Mouse (Mus musculus): ENCODE measurements around the gene Sorl1.

Sorl1 gene

GRCm38 (mm10) chr9:41961274-41961673 is 162.8 kb downstream of the Sorl1 start:
- no peak for DNase-seq (ENCODE audit: low read depth, low spot score)

DNA sequence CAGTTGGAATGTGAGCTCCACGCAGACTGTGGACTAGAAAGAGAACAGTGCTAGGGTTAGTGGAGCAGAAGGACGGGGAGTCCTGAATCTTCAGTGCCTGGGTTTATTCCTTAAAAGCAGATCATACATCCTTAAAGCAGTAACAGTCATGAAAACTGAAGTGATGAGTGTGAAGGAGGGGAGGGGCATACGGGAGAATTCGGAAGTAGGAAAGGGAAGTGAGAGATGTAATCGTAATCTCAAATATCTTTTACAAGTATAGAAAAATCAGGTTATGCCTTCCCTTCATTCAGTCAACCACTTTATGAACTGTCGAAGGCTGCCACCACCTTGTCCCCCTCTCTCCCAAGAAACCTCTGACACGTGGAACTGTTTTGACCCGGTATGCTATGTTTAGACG is 165.8 kb downstream of the Sorl1 start:
- DNase-seq (ENCODE audit: low read depth, low spot score), result no peak

DNA sequence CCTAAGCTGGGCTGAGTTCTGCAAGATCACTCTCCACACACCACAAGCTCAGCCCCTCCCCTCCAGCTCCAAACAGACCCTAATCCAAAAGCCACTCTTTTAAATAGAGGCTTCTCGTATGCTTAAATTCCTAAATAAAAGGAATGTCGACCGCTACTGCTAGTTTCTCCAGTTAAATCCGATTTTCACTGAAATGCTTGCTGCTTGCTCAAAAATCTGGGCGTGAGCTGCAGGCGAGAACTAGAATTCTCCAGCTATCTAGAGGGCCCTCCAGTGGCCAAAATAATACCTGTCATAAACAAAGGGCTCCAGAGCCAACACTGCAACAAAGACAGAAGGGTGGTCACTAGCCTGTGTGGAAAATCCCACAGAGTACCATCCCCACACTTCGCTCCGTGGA is 170.6 kb downstream of the Sorl1 start:
- peak; percentile 78 for DNase-seq (ENCODE audit: low read depth, low spot score)

DNA sequence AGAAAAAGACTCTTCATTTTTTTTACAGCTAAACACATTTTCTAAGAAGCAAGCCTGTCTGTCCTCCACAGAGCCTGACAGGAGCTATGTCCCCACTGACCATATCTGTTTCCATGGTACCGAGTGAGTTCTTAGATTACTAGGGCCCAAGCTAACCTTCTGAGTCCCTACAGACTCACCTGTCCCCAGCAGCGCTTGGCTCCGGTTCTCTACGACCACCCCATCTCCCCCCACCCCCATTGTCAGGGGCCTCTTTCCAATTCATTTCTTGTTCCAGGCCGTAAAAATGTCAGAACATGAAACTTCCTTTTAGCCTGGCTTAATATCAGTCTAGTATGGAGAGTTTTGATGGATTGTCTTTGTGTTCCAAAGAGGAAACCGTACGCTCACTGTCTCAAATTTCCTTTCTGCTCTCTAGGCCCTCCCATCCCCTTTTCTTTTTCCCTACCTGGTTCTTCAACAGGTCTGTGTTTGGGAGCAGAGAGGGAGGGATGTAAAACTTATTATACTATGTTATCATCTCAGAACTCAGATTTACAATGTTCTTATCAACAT is 171.4 kb downstream of the Sorl1 start:
- DNase-seq (ENCODE audit: low read depth, low spot score), result no peak

DNA sequence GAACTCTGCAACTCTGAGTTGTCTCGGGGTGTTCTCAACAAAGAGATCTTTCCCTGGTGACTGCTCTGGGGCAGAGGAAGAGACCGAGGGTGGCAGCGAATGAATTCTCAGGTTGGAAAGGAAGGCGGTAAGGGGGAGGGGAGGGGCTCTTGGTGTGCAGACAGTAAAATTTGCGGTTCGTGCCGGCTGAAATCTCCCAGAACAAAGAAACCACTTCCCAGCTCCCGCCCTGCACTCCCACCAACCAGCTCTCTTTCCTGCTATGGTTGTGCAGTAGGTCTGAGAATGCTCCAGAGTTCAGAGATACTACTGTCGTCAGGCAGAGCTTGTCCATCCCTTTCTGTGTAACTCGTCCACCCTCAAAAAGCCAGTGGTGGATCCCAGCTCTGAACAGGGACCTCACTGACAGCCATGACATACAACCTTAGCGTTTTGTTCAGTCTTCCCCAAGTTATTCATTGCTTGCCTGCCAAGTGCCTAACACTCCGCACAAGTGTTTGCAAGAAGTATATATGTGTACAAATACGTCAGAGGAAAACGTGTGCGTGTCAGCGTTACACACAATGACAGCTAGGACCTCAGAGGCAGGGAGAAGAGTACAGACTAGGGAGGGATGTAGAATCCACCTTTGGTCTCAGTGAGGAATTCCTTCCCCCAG is 172.5 kb downstream of the Sorl1 start:
- peak; percentile 89 for DNase-seq (ENCODE audit: low read depth, low spot score)

GRCm38 (mm10) chr9:41950991-41951451 is 173.1 kb downstream of the Sorl1 start:
- DNase-seq (ENCODE audit: low read depth, low spot score), result peak; percentile 90

GRCm38 (mm10) chr9:41950109-41950990 is 173.7 kb downstream of the Sorl1 start:
- DNase-seq (ENCODE audit: low read depth, low spot score), result peak; percentile 78

DNA sequence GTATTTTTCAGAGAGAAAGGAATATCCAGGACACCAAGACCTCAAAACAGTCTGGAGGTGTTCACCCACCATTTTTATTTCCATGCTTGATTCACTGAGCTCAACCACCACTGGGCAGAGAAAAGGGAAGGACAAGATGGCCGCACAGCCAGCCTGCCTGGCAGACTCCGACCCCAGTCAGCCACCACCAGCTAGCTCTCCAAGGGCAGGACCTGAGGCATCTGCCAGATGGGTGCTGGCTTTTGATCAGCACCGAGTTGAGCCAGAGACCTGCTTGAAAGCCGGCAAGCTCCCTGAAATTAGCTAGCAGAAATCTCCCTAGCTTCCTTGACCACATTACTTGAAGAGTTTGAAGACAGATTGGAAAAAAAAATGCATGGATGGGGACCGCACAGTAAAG is 174.6 kb downstream of the Sorl1 start:
- no peak for DNase-seq (ENCODE audit: low read depth, low spot score)

- DNase-seq (ENCODE audit: low read depth, low spot score), result no peak
Observed at GRCm38 (mm10) chr9:41944964-41945363, 179.1 kb downstream of the Sorl1 start.

DNA sequence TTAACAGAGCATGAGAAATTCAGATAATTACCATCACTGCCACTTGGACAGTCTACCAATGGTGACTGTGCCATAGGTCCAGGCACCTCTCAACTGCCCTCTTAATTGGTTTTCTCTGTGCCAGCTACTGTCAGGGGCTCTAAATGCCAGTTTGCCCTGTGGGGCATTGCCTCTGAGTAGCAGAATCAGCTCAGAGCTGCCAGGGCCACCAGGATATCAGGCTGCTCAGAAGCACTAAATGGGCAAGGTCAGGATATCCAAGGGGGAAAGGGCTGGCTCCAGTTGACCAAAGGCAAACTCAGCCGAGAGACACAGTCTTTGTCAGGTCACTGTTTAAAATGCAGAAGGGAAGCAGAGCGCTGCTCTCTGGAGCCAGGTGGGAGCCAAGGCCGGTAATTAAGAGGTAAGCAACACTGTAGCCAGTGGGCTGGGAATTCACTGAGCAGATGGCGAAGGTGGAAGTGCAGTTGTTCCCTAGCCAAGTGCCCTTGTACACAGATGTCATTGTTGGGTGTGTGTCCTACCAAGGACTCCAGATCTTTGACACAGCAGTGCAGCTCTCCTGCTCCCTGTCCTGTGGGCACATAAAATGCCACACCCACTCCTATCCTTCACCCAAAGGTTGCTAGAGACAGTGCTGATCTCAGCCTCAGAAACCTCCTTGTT is 181.0 kb downstream of the Sorl1 start:
- no peak for DNase-seq (ENCODE audit: low read depth, low spot score)

GRCm38 (mm10) chr9:41940311-41940853 is 183.7 kb downstream of the Sorl1 start:
- DNase-seq (ENCODE audit: low read depth, low spot score), result no peak

GRCm38 (mm10) chr9:41938449-41938848 is 185.6 kb downstream of the Sorl1 start:
- no peak for DNase-seq (ENCODE audit: low read depth, low spot score)

- no peak for DNase-seq (ENCODE audit: low read depth, low spot score)
Observed at GRCm38 (mm10) chr9:41937967-41938348, 186.1 kb downstream of the Sorl1 start.

- no peak for DNase-seq (ENCODE audit: low read depth, low spot score)
Observed at GRCm38 (mm10) chr9:41937341-41937966, 186.6 kb downstream of the Sorl1 start.

- DNase-seq (ENCODE audit: low read depth, low spot score), result no peak
Observed at GRCm38 (mm10) chr9:41936598-41936997, 187.5 kb downstream of the Sorl1 start.

- no peak for DNase-seq (ENCODE audit: low read depth, low spot score)
Observed at GRCm38 (mm10) chr9:41935979-41936378, 188.1 kb downstream of the Sorl1 start.

- peak; percentile 95 for DNase-seq (ENCODE audit: low read depth, low spot score)
Observed at GRCm38 (mm10) chr9:41935373-41935971, 188.6 kb downstream of the Sorl1 start.

- DNase-seq (ENCODE audit: low read depth, low spot score), result no peak
Observed at GRCm38 (mm10) chr9:41934848-41935372, 189.2 kb downstream of the Sorl1 start.

DNA sequence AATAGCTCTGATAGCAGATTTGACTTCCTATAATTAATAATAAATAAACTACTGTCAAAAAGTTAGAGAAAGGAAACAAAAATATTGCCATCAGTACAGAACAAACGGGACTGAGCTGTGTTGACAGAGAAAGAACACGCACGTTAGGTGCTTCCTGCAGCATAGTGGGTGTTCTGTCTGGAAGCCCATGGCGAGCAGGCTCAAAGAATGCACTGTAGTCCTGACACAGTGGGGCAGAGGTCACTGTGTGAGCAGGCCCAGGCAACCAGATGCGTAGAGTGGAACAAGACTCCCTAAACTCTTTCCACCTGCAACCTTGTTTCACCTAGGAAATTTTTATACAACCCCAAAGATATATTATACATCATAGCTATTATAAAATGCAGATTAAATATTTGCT is 194.1 kb downstream of the Sorl1 start:
- no peak for DNase-seq (ENCODE audit: low read depth, low spot score)

- DNase-seq (ENCODE audit: low read depth, low spot score), result no peak
Observed at GRCm38 (mm10) chr9:41925721-41926120, 198.4 kb downstream of the Sorl1 start.

DNA sequence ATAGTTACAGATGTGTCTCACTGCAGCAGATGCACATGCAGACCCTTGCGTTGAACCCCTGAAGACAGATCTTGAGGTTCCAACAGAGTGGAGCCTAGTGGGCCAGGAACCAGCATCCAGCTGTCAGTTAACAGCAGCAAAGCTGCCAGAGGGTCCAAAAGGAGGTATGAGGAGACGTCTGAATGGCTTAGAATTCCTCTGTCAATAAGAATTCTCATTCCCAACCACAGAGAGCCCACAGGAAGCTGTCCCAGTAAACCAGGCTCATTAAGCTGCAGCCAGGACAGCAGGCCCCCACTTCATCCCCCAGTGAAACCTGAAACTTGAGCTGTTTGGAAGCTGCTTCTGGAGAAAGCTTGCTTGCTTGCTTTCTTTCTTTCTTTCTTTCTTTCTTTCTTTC is 200.0 kb downstream of the Sorl1 start:
- no peak for DNase-seq (ENCODE audit: low read depth, low spot score)

Data from ZHBTc4 (cell line).